In genomic region chr19:4055947-4056693, GRCm38 (mm10) we compare ENCODE assay signal across 14 mouse cellular contexts. TPM values are rescaled to one million over a fixed set of nuclear protein-coding genes. Genes with fewer than 3 reads are reported as not detected.
DNase-seq lines count a peak whose midpoint lies in the region; ATAC-seq and TF ChIP-seq lines count a peak whose summit lies in the region.
"Had no signal": no experiment of that assay in that cellular context is flagged by ENCODE, and none has a peak within 500 bp of the region (broad histone marks: within the 10 kb centered on the region; RNA-seq: fewer than 3 reads in every experiment).

No protein-coding gene starts in this region.

- H3K27ac ChIP-seq in heart, embryonic 14.5 days (replicated peaks in 1 of 2; ENCODE audit: control insufficient read depth in 1 of 2, insufficient read depth in 1 of 2, low read depth in 2 of 2, low read length in 2 of 2) = no peak overlapping the region
- no peak overlapping the region for H3K27ac ChIP-seq in lung, embryonic 14.5 days (ENCODE audit: low read depth)
- no peak overlapping the region for H3K27ac ChIP-seq in intestine, embryonic 14.5 days (ENCODE audit: low read depth)
- H3K27ac ChIP-seq in liver, embryonic 16.5 days (ENCODE audit: low read length) = peak overlapping the region; percentile 75
- H3K27ac ChIP-seq in forebrain, embryonic 11.5 days (ENCODE audit: low read depth, low read length) = no peak overlapping the region
- H3K27ac ChIP-seq: macrophage had no signal

- no peaks in the 10 kb centered on the region for H3K27me3 ChIP-seq in heart, embryonic 14.5 days (ENCODE audit: control insufficient read depth, insufficient read depth, low read length)
- 0 out of 2 replicates have a peak, but pooled peaks cover 6% of the 10 kb centered on the region for H3K27me3 ChIP-seq in lung, embryonic 14.5 days (ENCODE audit: insufficient read depth, low read length)
- H3K27me3 ChIP-seq in intestine, embryonic 14.5 days (replicated peaks; ENCODE audit: control insufficient read depth, insufficient read depth, low read length) = no peaks in the 10 kb centered on the region
- H3K27me3 ChIP-seq in liver, embryonic 16.5 days (ENCODE audit: control insufficient read depth, insufficient read depth, low read depth, low read length) = no peaks in the 10 kb centered on the region
- H3K27me3 ChIP-seq in forebrain, embryonic 11.5 days (ENCODE audit: control insufficient read depth, insufficient read depth, low read length) = no peaks in the 10 kb centered on the region

- intact Hi-C loops in heart, postnatal 14 days (cut with DNase I) = no loop called here

- peak overlapping the region; percentile 27; the same call in 1 of the 2 replicates for H3K9ac ChIP-seq in heart, embryonic 14.5 days (ENCODE audit: low read length)
- no peak overlapping the region for H3K9ac ChIP-seq in lung, embryonic 14.5 days
- no peak overlapping the region for H3K9ac ChIP-seq in intestine, embryonic 14.5 days (ENCODE audit: low read length)
- H3K9ac ChIP-seq in liver, embryonic 16.5 days (ENCODE audit: low read depth, low read length) = 0 out of 2 replicates have a peak overlapping the region, but pooled peaks have one; percentile 15
- H3K9ac ChIP-seq in forebrain, embryonic 11.5 days (ENCODE audit: low read length) = no peak overlapping the region

- no peak for ATAC-seq in heart, embryonic 14.5 days (ENCODE audit: insufficient number of reproducible peaks, insufficient read depth, low FRiP score, low read depth)
- ATAC-seq in lung, embryonic 14.5 days (ENCODE audit: insufficient read depth) = peak; percentile 47
- 0 out of 2 replicates have a peak, but pooled peaks have one; percentile 13 for ATAC-seq in intestine, embryonic 14.5 days (replicated peaks; ENCODE audit: low FRiP score, low TSS enrichment, low read depth)
- no peak for ATAC-seq in liver, embryonic 16.5 days (ENCODE audit: low read depth)
- ATAC-seq in forebrain, embryonic 11.5 days (replicated peaks; ENCODE audit: low FRiP score) = no peak

- no peak overlapping the region for H3K4me3 ChIP-seq in heart, embryonic 14.5 days (ENCODE audit: control insufficient read depth in 1 of 2, insufficient read depth in 1 of 2, low read depth in 1 of 2, low read length in 2 of 2)
- no peak overlapping the region for H3K4me3 ChIP-seq in lung, embryonic 14.5 days (ENCODE audit: low read depth, low read length)
- H3K4me3 ChIP-seq in lung, adult 2 months (replicated peaks; ENCODE audit: extremely low read depth, low read depth, low read length) = no peak overlapping the region
- H3K4me3 ChIP-seq in intestine, embryonic 14.5 days (ENCODE audit: low read depth, low read length) = no peak overlapping the region
- no peak overlapping the region for H3K4me3 ChIP-seq in liver, embryonic 16.5 days (ENCODE audit: low read depth, low read length)
- no peak overlapping the region for H3K4me3 ChIP-seq in forebrain, embryonic 11.5 days (ENCODE audit: low read depth, low read length)

- H3K9me3 ChIP-seq in heart, embryonic 14.5 days (ENCODE audit: control insufficient read depth, low read length) = no peaks in the 10 kb centered on the region
- no peaks in the 10 kb centered on the region for H3K9me3 ChIP-seq in lung, embryonic 14.5 days (ENCODE audit: low read depth, low read length)
- no peaks in the 10 kb centered on the region for H3K9me3 ChIP-seq in intestine, embryonic 14.5 days (ENCODE audit: control insufficient read depth, low read length)
- H3K9me3 ChIP-seq in liver, embryonic 16.5 days (replicated peaks; ENCODE audit: control insufficient read depth, low read length) = no peaks in the 10 kb centered on the region
- H3K9me3 ChIP-seq in forebrain, embryonic 11.5 days (ENCODE audit: control insufficient read depth, low read length) = no peaks in the 10 kb centered on the region

- no peak overlapping the region for H3K4me2 ChIP-seq in heart, embryonic 14.5 days (ENCODE audit: low read length)
- H3K4me2 ChIP-seq in lung, embryonic 14.5 days = no peak overlapping the region
- H3K4me2 ChIP-seq in intestine, embryonic 14.5 days (ENCODE audit: low read length) = no peak overlapping the region
- H3K4me2 ChIP-seq in liver, embryonic 16.5 days (ENCODE audit: low read depth, low read length) = no peak overlapping the region
- H3K4me2 ChIP-seq in forebrain, embryonic 11.5 days (ENCODE audit: low read depth, low read length, severe bottlenecking) = no peak overlapping the region

- H3K36me3 ChIP-seq in heart, embryonic 14.5 days (ENCODE audit: control insufficient read depth, insufficient read depth, low read length) = no peaks in the 10 kb centered on the region
- no peaks in the 10 kb centered on the region for H3K36me3 ChIP-seq in lung, embryonic 14.5 days (ENCODE audit: insufficient read depth)
- no peaks in the 10 kb centered on the region for H3K36me3 ChIP-seq in intestine, embryonic 14.5 days (ENCODE audit: control insufficient read depth, insufficient read depth, low read length)
- H3K36me3 ChIP-seq in liver, embryonic 16.5 days (ENCODE audit: control insufficient read depth, insufficient read depth) = no peaks in the 10 kb centered on the region
- no peaks in the 10 kb centered on the region for H3K36me3 ChIP-seq in forebrain, embryonic 11.5 days (ENCODE audit: control insufficient read depth, insufficient read depth, low read length)

- H3K4me1 ChIP-seq in heart, embryonic 14.5 days (ENCODE audit: control insufficient read depth in 2 of 2, insufficient read depth in 2 of 2, low read length in 2 of 2) = peaks cover 10 to 13% of the 10 kb centered on the region in 2 experiments
- no peaks in the 10 kb centered on the region for H3K4me1 ChIP-seq in lung, embryonic 14.5 days (ENCODE audit: insufficient read depth)
- peaks cover 4% of the 10 kb centered on the region; the same call in 1 of the 2 replicates for H3K4me1 ChIP-seq in lung, adult 2 months (ENCODE audit: control insufficient read depth, insufficient read depth, low read length)
- H3K4me1 ChIP-seq in intestine, embryonic 14.5 days (replicated peaks; ENCODE audit: control insufficient read depth, insufficient read depth, low read length) = no peaks in the 10 kb centered on the region
- peaks cover 40% of the 10 kb centered on the region for H3K4me1 ChIP-seq in liver, embryonic 16.5 days (ENCODE audit: control insufficient read depth, low read depth, low read length)
- H3K4me1 ChIP-seq in forebrain, embryonic 11.5 days (replicated peaks; ENCODE audit: control insufficient read depth, insufficient read depth, low read length) = no peaks in the 10 kb centered on the region

- TF ChIP-seq CTCF in lung, embryonic 14.5 days (IDR thresholded peaks at IDR 0.05; ENCODE audit: low read depth) = no peak
- no peak for TF ChIP-seq CTCF in lung, adult 2 months (IDR thresholded peaks at IDR 0.05; ENCODE audit: insufficient read depth, low read length)

- WGBS in heart, embryonic 14.5 days = 44% methylated on average over 15 of the region's 15 CpGs
- 40% methylated on average over 15 of the region's 15 CpGs for WGBS in lung, embryonic 14.5 days
- WGBS in lung, adult 2 months = 54% methylated on average over 15 of the region's 15 CpGs
- WGBS in intestine, embryonic 14.5 days = 47% methylated on average over 15 of the region's 15 CpGs
- 49% methylated on average over 15 of the region's 15 CpGs for WGBS in liver, embryonic 16.5 days (ENCODE audit: insufficient replicate concordance)
- 69% methylated on average over 15 of the region's 15 CpGs for WGBS in forebrain, embryonic 11.5 days

- TF ChIP-seq POLR2A in lung, adult 2 months (IDR thresholded peaks at IDR 0.05; ENCODE audit: borderline replicate concordance, extremely low read depth, low read depth, low read length) = no peak

- no peak for DNase-seq in heart, postnatal 14 days
- peak; percentile 25 for DNase-seq in lung, embryonic 14.5 days
- no peak for DNase-seq in lung, adult 2 months
- no peak for DNase-seq in intestine, embryonic 14.5 days (ENCODE audit: low spot score)
- DNase-seq in thymus, postnatal 0 days (ENCODE audit: low spot score) = no peak
- no peak for DNase-seq in forebrain, embryonic 11.5 days (ENCODE audit: low spot score)
- DNase-seq: adrenal gland, postnatal 10 days had no signal

RNA-seq across cellular contexts. Expression of gene Gstp3, which starts 3.2 kb away (rescaled TPM):
- polyA plus RNA-seq in heart, embryonic 14.5 days (2014; fragmentation: Nextera tagmentation; extraction: Ambion mirVana) = not detected in 2 replicates
- not detected for total RNA-seq in heart, postnatal 14 days (2021)
- polyA plus RNA-seq in lung, embryonic 14.5 days (2014; fragmentation: Nextera tagmentation; extraction: Ambion mirVana) = not detected in 2 replicates
- polyA plus RNA-seq in lung, adult 2 months (2012; rRNA removed) = 14.4 and 15.9 TPM in 2 replicates
- 1.0 and 1.3 TPM in 2 replicates for polyA plus RNA-seq in intestine, embryonic 14.5 days (2014; fragmentation: Nextera tagmentation; extraction: Ambion mirVana)
- 95.4 and 105 TPM in 2 replicates for polyA plus RNA-seq in liver, embryonic 16.5 days (2015; fragmentation: Nextera tagmentation; extraction: Ambion mirVana)
- 10.3 and 13.9 TPM in 2 replicates for polyA plus RNA-seq in thymus, postnatal 0 days (2015; fragmentation: Nextera tagmentation; extraction: Ambion mirVana)
- polyA plus RNA-seq in forebrain, embryonic 11.5 days (2014; fragmentation: Nextera tagmentation; extraction: Ambion mirVana) = not detected in 2 replicates
- total RNA-seq: heart, postnatal 10 days; left cerebral cortex, postnatal 14 days had no signal
- polyA plus RNA-seq: macrophage had no signal

RNA-seq across cellular contexts. Expression of gene Gstp2, which starts 10.3 kb away (rescaled TPM):
- 8.0 and 10.3 TPM in 2 replicates for polyA plus RNA-seq in heart, embryonic 14.5 days (2014; fragmentation: Nextera tagmentation; extraction: Ambion mirVana)
- 10 to 100 TPM; 80.8 to 90.7 TPM for total RNA-seq in heart, postnatal 14 days (2021)
- polyA plus RNA-seq in lung, embryonic 14.5 days (2014; fragmentation: Nextera tagmentation; extraction: Ambion mirVana) = 2.9 and 3.4 TPM in 2 replicates
- 47.4 and 87.8 TPM in 2 replicates for polyA plus RNA-seq in lung, adult 2 months (2012; rRNA removed)
- polyA plus RNA-seq in intestine, embryonic 14.5 days (2014; fragmentation: Nextera tagmentation; extraction: Ambion mirVana) = 7.8 and 8.8 TPM in 2 replicates
- polyA plus RNA-seq in liver, embryonic 16.5 days (2015; fragmentation: Nextera tagmentation; extraction: Ambion mirVana) = 6.1 and 17.4 TPM in 2 replicates
- 4.5 and 6.1 TPM in 2 replicates for polyA plus RNA-seq in thymus, postnatal 0 days (2015; fragmentation: Nextera tagmentation; extraction: Ambion mirVana)
- 1.4 and 1.8 TPM in 2 replicates for polyA plus RNA-seq in forebrain, embryonic 11.5 days (2014; fragmentation: Nextera tagmentation; extraction: Ambion mirVana)
- total RNA-seq: monocyte, adult 5-6 weeks had no signal
- polyA plus RNA-seq: macrophage had no signal

RNA-seq across cellular contexts. Expression of gene Gstp1, which starts 18.3 kb away (rescaled TPM):
- polyA plus RNA-seq in heart, embryonic 14.5 days (2014; fragmentation: Nextera tagmentation; extraction: Ambion mirVana) = 399 and 401 TPM in 2 replicates
- total RNA-seq in heart, postnatal 14 days (2021) = 100 to 1,000 TPM; 257 to 271 TPM
- polyA plus RNA-seq in lung, embryonic 14.5 days (2014; fragmentation: Nextera tagmentation; extraction: Ambion mirVana) = 424 and 468 TPM in 2 replicates
- 480 and 656 TPM in 2 replicates for polyA plus RNA-seq in lung, adult 2 months (2012; rRNA removed)
- polyA plus RNA-seq in intestine, embryonic 14.5 days (2014; fragmentation: Nextera tagmentation; extraction: Ambion mirVana) = 746 and 810 TPM in 2 replicates
- 796 and 823 TPM in 2 replicates for polyA plus RNA-seq in liver, embryonic 16.5 days (2015; fragmentation: Nextera tagmentation; extraction: Ambion mirVana)
- polyA plus RNA-seq in thymus, postnatal 0 days (2015; fragmentation: Nextera tagmentation; extraction: Ambion mirVana) = 609 and 681 TPM in 2 replicates
- 347 and 365 TPM in 2 replicates for polyA plus RNA-seq in forebrain, embryonic 11.5 days (2014; fragmentation: Nextera tagmentation; extraction: Ambion mirVana)

RNA-seq across cellular contexts. Expression of gene Cabp2, which starts 25.3 kb away (rescaled TPM):
- polyA plus RNA-seq in heart, embryonic 14.5 days (2014; fragmentation: Nextera tagmentation; extraction: Ambion mirVana) = not detected in 2 replicates
- total RNA-seq in heart, postnatal 14 days (2021) = not detected
- polyA plus RNA-seq in lung, embryonic 14.5 days (2014; fragmentation: Nextera tagmentation; extraction: Ambion mirVana) = not detected in 2 replicates
- polyA plus RNA-seq in lung, adult 2 months (2012; rRNA removed) = 0.86 and 0.91 TPM in 2 replicates
- polyA plus RNA-seq in intestine, embryonic 14.5 days (2014; fragmentation: Nextera tagmentation; extraction: Ambion mirVana) = 0.57 TPM in 1 of 2 replicates, not detected in the other
- polyA plus RNA-seq in liver, embryonic 16.5 days (2015; fragmentation: Nextera tagmentation; extraction: Ambion mirVana) = 0.25 and 0.32 TPM in 2 replicates
- polyA plus RNA-seq in thymus, postnatal 0 days (2015; fragmentation: Nextera tagmentation; extraction: Ambion mirVana) = 0.42 TPM in 1 of 2 replicates, not detected in the other
- polyA plus RNA-seq in forebrain, embryonic 11.5 days (2014; fragmentation: Nextera tagmentation; extraction: Ambion mirVana) = not detected in 2 replicates
- total RNA-seq: heart, postnatal 10 days; left cerebral cortex, postnatal 14 days; monocyte, adult 5-6 weeks had no signal
- polyA plus RNA-seq: large intestine, adult 2 months; macrophage had no signal

RNA-seq across cellular contexts. Expression of gene Cdk2ap2, which starts 40.9 kb away (rescaled TPM):
- 62.5 and 63.8 TPM in 2 replicates for polyA plus RNA-seq in heart, embryonic 14.5 days (2014; fragmentation: Nextera tagmentation; extraction: Ambion mirVana)
- total RNA-seq in heart, postnatal 14 days (2021) = 10 to 100 TPM; 24.2 to 27.5 TPM
- polyA plus RNA-seq in lung, embryonic 14.5 days (2014; fragmentation: Nextera tagmentation; extraction: Ambion mirVana) = 76.6 and 76.8 TPM in 2 replicates
- 200 and 245 TPM in 2 replicates for polyA plus RNA-seq in lung, adult 2 months (2012; rRNA removed)
- polyA plus RNA-seq in intestine, embryonic 14.5 days (2014; fragmentation: Nextera tagmentation; extraction: Ambion mirVana) = 87.4 and 103 TPM in 2 replicates
- 112 and 117 TPM in 2 replicates for polyA plus RNA-seq in liver, embryonic 16.5 days (2015; fragmentation: Nextera tagmentation; extraction: Ambion mirVana)
- 179 and 208 TPM in 2 replicates for polyA plus RNA-seq in thymus, postnatal 0 days (2015; fragmentation: Nextera tagmentation; extraction: Ambion mirVana)
- polyA plus RNA-seq in forebrain, embryonic 11.5 days (2014; fragmentation: Nextera tagmentation; extraction: Ambion mirVana) = 73.6 and 83.9 TPM in 2 replicates

Comparison
In these comparisons a context has a peak if more than half of its experiments do, and no peak if none do; other contexts are left out.
1. ATAC-seq: peak in lung, embryonic 14.5 days (single experiment) and intestine, embryonic 14.5 days (single experiment); none in heart, embryonic 14.5 days (single experiment), liver, embryonic 16.5 days (single experiment) and forebrain, embryonic 11.5 days (single experiment).
2. H3K9ac ChIP-seq: peak in heart, embryonic 14.5 days (single experiment) and liver, embryonic 16.5 days (single experiment); none in lung, embryonic 14.5 days (single experiment), intestine, embryonic 14.5 days (single experiment) and forebrain, embryonic 11.5 days (single experiment).